Mouse (Mus musculus): Measurements from ENCODE around the gene Klhl31. TPM values are rescaled to one million over a fixed set of nuclear protein-coding genes. Genes with fewer than 3 reads are reported as not detected.

Klhl31 gene
- polyA plus RNA-seq (2012; rRNA removed), result 0.03 and 0.06 TPM in 2 replicates

DNA sequence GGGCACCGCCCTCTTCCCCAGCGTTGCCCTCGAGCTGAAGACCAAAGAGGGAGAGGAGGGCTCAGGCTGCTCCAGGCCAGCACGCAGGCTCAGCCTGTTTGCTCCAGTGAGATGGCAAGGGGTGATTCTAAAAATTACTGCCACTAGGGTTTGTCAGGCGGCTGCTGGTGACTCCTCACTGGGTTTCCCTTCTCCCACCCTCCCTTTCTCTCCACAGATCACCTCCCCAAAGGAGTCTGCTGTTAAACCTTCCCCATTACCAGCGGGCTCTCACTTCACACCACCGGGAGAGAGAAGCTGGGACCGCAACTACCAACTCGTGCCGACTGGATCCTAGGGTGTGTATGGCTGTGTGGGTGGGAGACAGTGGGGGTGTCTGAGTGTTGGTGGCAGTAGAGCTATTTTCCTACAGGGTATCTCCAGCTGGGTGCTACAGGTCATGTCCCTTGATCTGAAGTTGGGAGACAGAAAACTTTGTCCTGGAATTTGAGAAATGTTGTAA is at the start of gene Klhl31:
TSS of gene Klhl31 (plus strand) at position 51 of the 502 bp plus-strand sequence.
- Histone ChIP-seq H3K4me3 (replicated peaks; ENCODE audit: insufficient read depth, low read depth, low read length) (no peak within 1 kb of the TSS), H3K27ac (ENCODE audit: insufficient read depth, low read length) (no peak within 1 kb of the TSS), H3K27me3 (ENCODE audit: control insufficient read depth, insufficient read depth, low read length) (no peaks in the 10 kb centered on the region), H3K4me1 (ENCODE audit: control insufficient read depth, insufficient read depth, low read length) (no peaks in the 10 kb centered on the region)
- 60% methylated on average over 10 of the region's 10 CpGs for WGBS
- DNase-seq, result no peak
- TF ChIP-seq POLR2A (IDR thresholded peaks at IDR 0.05; ENCODE audit: borderline replicate concordance, insufficient read depth, low read length) (no peak), CTCF (IDR thresholded peaks at IDR 0.05; ENCODE audit: borderline replicate concordance, insufficient read depth, low read depth, low read length) (no peak)

- no peak for DNase-seq
- H3K4me1 ChIP-seq (ENCODE audit: control insufficient read depth, insufficient read depth, low read length), result no peaks in the 10 kb centered on the region
- no peak for TF ChIP-seq CTCF (IDR thresholded peaks at IDR 0.05; ENCODE audit: borderline replicate concordance, insufficient read depth, low read depth, low read length)
- TF ChIP-seq POLR2A (IDR thresholded peaks at IDR 0.05; ENCODE audit: borderline replicate concordance, insufficient read depth, low read length), result no peak
- H3K27me3 ChIP-seq (ENCODE audit: control insufficient read depth, insufficient read depth, low read length), result no peaks in the 10 kb centered on the region
- no peak overlapping the region for H3K4me3 ChIP-seq (replicated peaks; ENCODE audit: insufficient read depth, low read depth, low read length)
- no peak overlapping the region for H3K27ac ChIP-seq (ENCODE audit: insufficient read depth, low read length)
- 44% methylated on average over 6 of the region's 6 CpGs for WGBS
Measured at GRCm38 (mm10) chr9:77586806-77587591, 49.3 kb upstream of the Klhl31 start.

DNA sequence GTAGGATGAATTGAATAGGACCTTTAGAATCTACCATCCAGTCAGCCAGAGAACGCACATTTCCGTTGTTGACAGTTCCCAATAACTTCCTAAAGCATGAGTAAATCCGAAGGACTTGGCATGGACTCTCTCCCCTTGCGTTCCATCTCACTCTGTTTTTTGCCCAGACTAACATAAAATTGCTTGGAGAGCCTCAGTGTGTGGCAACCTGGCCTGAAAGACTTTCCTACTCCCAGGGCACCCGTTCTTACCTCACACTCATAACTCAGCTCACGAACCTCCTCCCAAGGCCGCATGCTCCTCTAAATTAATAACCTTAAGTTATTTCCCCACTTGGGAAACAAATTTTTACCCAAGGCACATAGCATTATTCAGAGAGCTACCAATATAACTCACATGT is 48.7 kb upstream of the Klhl31 start:
- Histone ChIP-seq H3K27me3 (ENCODE audit: control insufficient read depth, insufficient read depth, low read length) (no peaks in the 10 kb centered on the region), H3K27ac (ENCODE audit: insufficient read depth, low read length) (no peak overlapping the region), H3K4me1 (ENCODE audit: control insufficient read depth, insufficient read depth, low read length) (no peaks in the 10 kb centered on the region), H3K4me3 (replicated peaks; ENCODE audit: insufficient read depth, low read depth, low read length) (no peak overlapping the region)
- DNase-seq, result no peak
- TF ChIP-seq POLR2A (IDR thresholded peaks at IDR 0.05; ENCODE audit: borderline replicate concordance, insufficient read depth, low read length) (no peak), CTCF (IDR thresholded peaks at IDR 0.05; ENCODE audit: borderline replicate concordance, insufficient read depth, low read depth, low read length) (no peak)
- 74% methylated on average over 7 of the region's 7 CpGs for WGBS

DNA sequence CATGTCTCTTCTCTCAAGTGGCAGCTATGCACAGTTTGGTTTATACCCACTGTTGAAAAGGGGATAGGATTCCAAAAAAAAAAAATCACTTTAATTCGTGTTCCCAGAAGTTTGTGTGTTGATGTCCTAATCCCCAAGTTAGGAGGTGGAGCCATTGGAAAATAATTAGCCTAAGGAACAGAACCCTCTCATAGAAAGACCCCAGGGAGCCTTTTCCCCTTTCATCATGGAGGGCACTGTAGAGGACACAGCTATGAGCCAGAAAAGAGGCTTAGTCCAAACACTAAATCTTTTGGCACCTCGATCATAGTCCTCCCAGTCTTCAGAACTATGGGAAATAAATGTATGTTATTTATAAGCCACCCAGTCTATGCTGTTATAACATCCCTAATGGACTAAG is 46.8 kb upstream of the Klhl31 start:
- TF ChIP-seq CTCF (IDR thresholded peaks at IDR 0.05; ENCODE audit: borderline replicate concordance, insufficient read depth, low read depth, low read length), result no peak
- TF ChIP-seq POLR2A (IDR thresholded peaks at IDR 0.05; ENCODE audit: borderline replicate concordance, insufficient read depth, low read length), result no peak
- Histone ChIP-seq H3K27me3 (ENCODE audit: control insufficient read depth, insufficient read depth, low read length) (no peaks in the 10 kb centered on the region), H3K27ac (ENCODE audit: insufficient read depth, low read length) (no peak overlapping the region), H3K4me3 (replicated peaks; ENCODE audit: insufficient read depth, low read depth, low read length) (no peak overlapping the region), H3K4me1 (ENCODE audit: control insufficient read depth, insufficient read depth, low read length) (no peaks in the 10 kb centered on the region)
- no peak for DNase-seq
- WGBS, result 42% methylated on average over 2 of the region's 2 CpGs

DNA sequence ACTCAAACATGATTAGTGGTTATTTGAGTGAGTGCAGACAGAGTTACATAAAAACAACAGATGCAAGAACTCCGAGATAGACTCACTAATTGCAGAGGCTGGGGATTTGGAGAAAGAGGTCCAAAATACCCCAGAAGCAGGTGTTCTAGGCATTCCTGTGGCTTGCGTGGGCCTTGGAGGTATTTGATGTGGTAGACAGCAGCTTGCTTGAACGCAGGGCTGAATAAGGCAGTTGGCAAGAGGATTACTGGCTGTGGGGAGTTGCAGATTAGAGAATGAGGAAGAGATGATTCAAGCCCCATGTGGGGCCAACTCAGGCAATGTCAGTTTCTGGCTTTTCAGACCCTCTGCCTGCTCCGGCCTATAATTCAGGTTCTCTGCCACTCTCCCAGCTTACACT is 43.9 kb upstream of the Klhl31 start:
- DNase-seq, result no peak
- H3K27me3 ChIP-seq (ENCODE audit: control insufficient read depth, insufficient read depth, low read length), result no peaks in the 10 kb centered on the region
- WGBS, result 46% methylated on average over 4 of the region's 4 CpGs
- no peaks in the 10 kb centered on the region for H3K4me1 ChIP-seq (ENCODE audit: control insufficient read depth, insufficient read depth, low read length)
- TF ChIP-seq CTCF (IDR thresholded peaks at IDR 0.05; ENCODE audit: borderline replicate concordance, insufficient read depth, low read depth, low read length) (no peak), POLR2A (IDR thresholded peaks at IDR 0.05; ENCODE audit: borderline replicate concordance, insufficient read depth, low read length) (no peak)
- no peak overlapping the region for H3K4me3 ChIP-seq (replicated peaks; ENCODE audit: insufficient read depth, low read depth, low read length)
- H3K27ac ChIP-seq (ENCODE audit: insufficient read depth, low read length), result no peak overlapping the region

- no peaks in the 10 kb centered on the region for H3K27me3 ChIP-seq (ENCODE audit: control insufficient read depth, insufficient read depth, low read length)
- H3K4me3 ChIP-seq (replicated peaks; ENCODE audit: insufficient read depth, low read depth, low read length), result no peak overlapping the region
- no peaks in the 10 kb centered on the region for H3K4me1 ChIP-seq (ENCODE audit: control insufficient read depth, insufficient read depth, low read length)
- no peak for DNase-seq
- H3K27ac ChIP-seq (ENCODE audit: insufficient read depth, low read length), result no peak overlapping the region
- WGBS, result 47% methylated on average over 12 of the region's 12 CpGs
- TF ChIP-seq CTCF (IDR thresholded peaks at IDR 0.05; ENCODE audit: borderline replicate concordance, insufficient read depth, low read depth, low read length), result no peak
- TF ChIP-seq POLR2A (IDR thresholded peaks at IDR 0.05; ENCODE audit: borderline replicate concordance, insufficient read depth, low read length), result no peak
Measured at GRCm38 (mm10) chr9:77595006-77595626, 41.2 kb upstream of the Klhl31 start.

GRCm38 (mm10) chr9:77596355-77596754 is 39.9 kb upstream of the Klhl31 start:
- DNase-seq, result peak; percentile 55 to 71
- Histone ChIP-seq H3K4me3 (replicated peaks; ENCODE audit: insufficient read depth, low read depth, low read length) (no peak overlapping the region), H3K4me1 (ENCODE audit: control insufficient read depth, insufficient read depth, low read length) (no peaks in the 10 kb centered on the region), H3K27me3 (ENCODE audit: control insufficient read depth, insufficient read depth, low read length) (no peaks in the 10 kb centered on the region), H3K27ac (ENCODE audit: insufficient read depth, low read length) (no peak overlapping the region)
- TF ChIP-seq CTCF (IDR thresholded peaks at IDR 0.05; ENCODE audit: borderline replicate concordance, insufficient read depth, low read depth, low read length), result peak; percentile 91
- TF ChIP-seq POLR2A (IDR thresholded peaks at IDR 0.05; ENCODE audit: borderline replicate concordance, insufficient read depth, low read length), result no peak
- 31% methylated on average over 7 of the region's 7 CpGs for WGBS

- 40% methylated on average over 3 of the region's 3 CpGs for WGBS
- Histone ChIP-seq H3K4me3 (replicated peaks; ENCODE audit: insufficient read depth, low read depth, low read length) (no peak overlapping the region), H3K27ac (ENCODE audit: insufficient read depth, low read length) (no peak overlapping the region), H3K27me3 (ENCODE audit: control insufficient read depth, insufficient read depth, low read length) (no peaks in the 10 kb centered on the region), H3K4me1 (ENCODE audit: control insufficient read depth, insufficient read depth, low read length) (no peaks in the 10 kb centered on the region)
- DNase-seq, result no peak
- TF ChIP-seq CTCF (IDR thresholded peaks at IDR 0.05; ENCODE audit: borderline replicate concordance, insufficient read depth, low read depth, low read length), result no peak
- TF ChIP-seq POLR2A (IDR thresholded peaks at IDR 0.05; ENCODE audit: borderline replicate concordance, insufficient read depth, low read length), result no peak
Measured at GRCm38 (mm10) chr9:77598560-77598959, 37.7 kb upstream of the Klhl31 start.

Measured in cerebellum, adult 2 months (tissue).